Comparison of ENCODE assay signal across 8 mouse cellular contexts in genomic region chr8:120276051-120276890, GRCm38 (mm10). TPM values are rescaled to one million over a fixed set of nuclear protein-coding genes. Genes with fewer than 3 reads are reported as not detected.
DNase-seq lines count a peak whose midpoint lies in the region; ATAC-seq and TF ChIP-seq lines count a peak whose summit lies in the region.

No protein-coding gene starts in this region.

- H3K4me2 ChIP-seq in hindbrain, embryonic 15.5 days = peak overlapping the region; percentile 64
- peak overlapping the region; percentile 77 for H3K4me2 ChIP-seq in stomach, postnatal 0 days (replicated peaks; ENCODE audit: low read depth)

- DNase-seq in Muller cell, postnatal 12 days (ENCODE audit: inconsistent ontology term) = peak; percentile 85
- peak; percentile 91 for DNase-seq in c-Kit-positive CD71-negative TER-119-negative erythroid progenitor cells, embryonic 14.5 days (ENCODE audit: low read depth)
- DNase-seq in gastrocnemius, adult 2 months = peak; percentile 93
- peak; percentile 62 for DNase-seq in liver, adult 2 months (ENCODE audit: extremely low read depth, low read depth, low spot score)
- DNase-seq in monocyte, adult 2 months (ENCODE audit: low read depth in 1 of 2, low spot score in 2 of 2) = peak; percentile 47 to 62
- peak; percentile 96 for DNase-seq in stomach, postnatal 0 days (ENCODE audit: low spot score)
- DNase-seq in cerebellum, adult 11-12 months = no peak

- no peaks in the 10 kb centered on the region for H3K9me3 ChIP-seq in hindbrain, embryonic 15.5 days
- H3K9me3 ChIP-seq in stomach, postnatal 0 days (ENCODE audit: control insufficient read depth, low read length) = no peaks in the 10 kb centered on the region

- H3K4me3 ChIP-seq in gastrocnemius, adult 2 months = peak overlapping the region; percentile 68
- peak overlapping the region; percentile 29 for H3K4me3 ChIP-seq in hindbrain, embryonic 15.5 days
- peak overlapping the region; percentile 9; the same call in 1 of the 2 replicates for H3K4me3 ChIP-seq in liver, adult 2 months (ENCODE audit: insufficient read depth, low read depth, low read length)
- H3K4me3 ChIP-seq in stomach, postnatal 0 days (ENCODE audit: low read depth, low read length) = peak overlapping the region; percentile 37

- no peaks in the 10 kb centered on the region for H3K79me2 ChIP-seq in liver, adult 2 months (ENCODE audit: control insufficient read depth, insufficient read depth, low read length)

- TF ChIP-seq EP300 in stomach, postnatal 0 days (optimal IDR thresholded peaks at IDR 0.05) = peak; percentile 39

- 3% methylated on average over 49 of the region's 49 CpGs for WGBS in hindbrain, embryonic 15.5 days
- WGBS in liver, adult 2 months = 8% methylated on average over 49 of the region's 49 CpGs
- WGBS in stomach, postnatal 0 days = under 1% methylated on average over 49 of the region's 49 CpGs

- H3K4me1 ChIP-seq in hindbrain, embryonic 15.5 days (replicated peaks) = peaks cover 32% of the 10 kb centered on the region
- peaks cover 4% of the 10 kb centered on the region; the same call in 1 of the 2 replicates for H3K4me1 ChIP-seq in liver, adult 2 months (ENCODE audit: control insufficient read depth, insufficient read depth, low read length)
- H3K4me1 ChIP-seq in stomach, postnatal 0 days (replicated peaks; ENCODE audit: control insufficient read depth, insufficient read depth) = peaks cover 18% of the 10 kb centered on the region

- no peak for TF ChIP-seq CTCF in gastrocnemius, adult 2 months (IDR thresholded peaks at IDR 0.05)
- no peak for TF ChIP-seq CTCF in liver, adult 2 months (IDR thresholded peaks at IDR 0.05; ENCODE audit: low read depth, low read length)
- TF ChIP-seq CTCF in stomach, postnatal 0 days (IDR thresholded peaks at IDR 0.05; ENCODE audit: low read depth) = no peak

- H3K36me3 ChIP-seq in hindbrain, embryonic 15.5 days = no peaks in the 10 kb centered on the region
- H3K36me3 ChIP-seq in liver, adult 2 months (ENCODE audit: control insufficient read depth, insufficient read depth, low read length) = no peaks in the 10 kb centered on the region
- no peaks in the 10 kb centered on the region for H3K36me3 ChIP-seq in stomach, postnatal 0 days (ENCODE audit: control insufficient read depth, insufficient read depth, low read length)

- peak; percentile 56 for ATAC-seq in hindbrain, embryonic 15.5 days (ENCODE audit: low FRiP score, low read depth)
- peak; percentile 89 for ATAC-seq in stomach, postnatal 0 days (ENCODE audit: low FRiP score, low TSS enrichment)

- no peaks in the 10 kb centered on the region for H3K27me3 ChIP-seq in hindbrain, embryonic 15.5 days
- no peaks in the 10 kb centered on the region for H3K27me3 ChIP-seq in liver, adult 2 months (ENCODE audit: control insufficient read depth, insufficient read depth, low read length)
- no peaks in the 10 kb centered on the region for H3K27me3 ChIP-seq in stomach, postnatal 0 days (ENCODE audit: control insufficient read depth, insufficient read depth, low read length)

- H3K9ac ChIP-seq in hindbrain, embryonic 15.5 days = peak overlapping the region; percentile 18; the same call in 1 of the 2 replicates
- H3K9ac ChIP-seq in liver, adult 2 months (ENCODE audit: low read depth, low read length) = no peak overlapping the region
- peak overlapping the region; percentile 62 for H3K9ac ChIP-seq in stomach, postnatal 0 days (ENCODE audit: low read length)

- H3K27ac ChIP-seq in gastrocnemius, adult 2 months = peak overlapping the region; percentile 83
- peak overlapping the region; percentile 52 for H3K27ac ChIP-seq in hindbrain, embryonic 15.5 days (replicated peaks)
- H3K27ac ChIP-seq in liver, adult 2 months (replicated peaks; ENCODE audit: insufficient read depth, low read depth, low read length) = peak overlapping the region; percentile 14; the same call in 1 of the 2 replicates
- H3K27ac ChIP-seq in stomach, postnatal 0 days (replicated peaks) = peak overlapping the region; percentile 88

- intact Hi-C loops in gastrocnemius, adult 2 months (cut with DNase I) = no loop called here

- TF ChIP-seq POLR2A in liver, adult 2 months (IDR thresholded peaks at IDR 0.05; ENCODE audit: extremely low read depth, insufficient read depth, low read length) = no peak

RNA-seq across cellular contexts. Expression of gene Gse1, which starts 48.0 kb away (rescaled TPM):
- total RNA-seq in gastrocnemius, adult 2 months (2021) = 10 to 100 TPM; 26.5 to 37.3 TPM
- 15.4 and 20.1 TPM in 2 replicates for polyA plus RNA-seq in hindbrain, embryonic 15.5 days (2015; fragmentation: Nextera tagmentation; extraction: Ambion mirVana)
- total RNA-seq in liver, adult 2 months (2014; rRNA removed) = 2.6 and 3.6 TPM in 2 replicates
- polyA plus RNA-seq in liver, adult 2 months (2012; rRNA removed) = 8.5 and 10.0 TPM in 2 replicates
- 6.4 and 7.0 TPM in 2 replicates for polyA plus RNA-seq in stomach, postnatal 0 days (2015; fragmentation: Nextera tagmentation; extraction: Ambion mirVana)

Comparison
In these comparisons a context has a peak if more than half of its experiments do, and no peak if none do; other contexts are left out.
1. H3K27ac ChIP-seq: peak in every context shown above with its lines; median percentile 88 in stomach, postnatal 0 days; 83 in gastrocnemius, adult 2 months; 52 in hindbrain, embryonic 15.5 days; 14 in liver, adult 2 months.
2. H3K4me3 ChIP-seq: peak in every context shown above with its lines; median percentile 68 in gastrocnemius, adult 2 months; 37 in stomach, postnatal 0 days; 29 in hindbrain, embryonic 15.5 days; 9 in liver, adult 2 months.